Comparison of ENCODE assay signal across 8 mouse cellular contexts in the genomic region with DNA sequence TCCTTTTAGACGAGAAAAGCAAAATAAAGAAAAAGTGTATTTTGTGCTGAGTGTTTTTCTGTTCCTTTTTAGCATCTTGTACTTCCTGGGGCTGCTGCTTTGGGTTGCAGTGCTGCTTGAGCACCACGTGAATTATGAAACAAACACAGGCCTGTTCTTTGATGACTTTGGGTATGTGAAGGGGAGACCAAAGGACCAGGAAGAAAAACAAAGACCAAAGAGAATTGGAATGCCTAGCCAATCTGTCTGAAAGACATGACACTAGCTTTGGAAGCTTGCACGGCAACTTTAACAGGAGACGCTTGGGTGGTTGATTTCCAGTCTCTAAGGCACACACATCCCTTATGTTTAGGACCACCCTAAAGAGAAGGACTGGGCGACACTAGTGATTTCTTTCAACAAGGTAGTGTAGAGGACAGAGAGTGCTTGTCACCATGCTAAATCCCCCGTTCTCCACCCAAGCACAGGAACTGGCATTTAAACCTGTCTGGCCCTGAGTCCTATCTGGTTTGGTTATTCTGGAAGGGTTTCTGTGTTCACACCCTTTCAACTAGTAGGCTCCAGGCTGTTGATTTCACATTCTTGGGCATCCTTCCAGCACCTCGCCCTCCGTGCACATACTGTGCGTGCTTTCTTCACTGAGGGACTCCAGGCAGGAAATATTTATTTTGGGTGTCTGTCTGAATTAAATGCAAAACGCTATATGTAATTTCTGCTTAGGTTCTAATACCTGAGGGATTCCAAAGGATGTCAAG. TPM values are rescaled to one million over a fixed set of nuclear protein-coding genes. Genes with fewer than 3 reads are reported as not detected.
DNase-seq lines count a peak whose midpoint lies in the region; ATAC-seq and TF ChIP-seq lines count a peak whose summit lies in the region.

No protein-coding gene starts in this region.

- 34% methylated on average over 10 of the region's 10 CpGs for WGBS in intestine, embryonic 15.5 days
- WGBS in lung, postnatal 0 days, result 17% methylated on average over 10 of the region's 10 CpGs
- 32% methylated on average over 10 of the region's 10 CpGs for WGBS in stomach, embryonic 16.5 days
- 44% methylated on average over 10 of the region's 10 CpGs for WGBS in cerebellum, adult 2 months

- H3K4me1 ChIP-seq in intestine, embryonic 15.5 days (replicated peaks), result peaks cover 16% of the 10 kb centered on the region; the same call in 1 of the 2 replicates
- H3K4me1 ChIP-seq in lung, postnatal 0 days (ENCODE audit: insufficient read depth, low read depth, low read length), result peaks cover 6% of the 10 kb centered on the region; the same call in 1 of the 2 replicates
- H3K4me1 ChIP-seq in stomach, embryonic 16.5 days (ENCODE audit: control insufficient read depth, insufficient read depth, low read length), result peaks cover 20% of the 10 kb centered on the region
- no peaks in the 10 kb centered on the region for H3K4me1 ChIP-seq in cerebellum, adult 2 months (ENCODE audit: control insufficient read depth, insufficient read depth, low read length)

- DNase-seq in right cerebral cortex, adult 2 months (ENCODE audit: low spot score in 2 of 2), result peak; percentile 23 to 34
- no peak for DNase-seq in right cerebral cortex, postnatal 25 days
- DNase-seq in gastrocnemius, postnatal 36 days, result peak; percentile 54 to 62
- DNase-seq in lung, postnatal 0 days (ENCODE audit: low spot score), result peak; percentile 92
- no peak for DNase-seq in cerebellum, adult 2 months
- no peak for DNase-seq in natural killer cell, adult 2 months (ENCODE audit: low spot score in 2 of 2)

- no peak overlapping the region for H3K4me3 ChIP-seq in intestine, embryonic 15.5 days (replicated peaks)
- no peak overlapping the region for H3K4me3 ChIP-seq in lung, postnatal 0 days (ENCODE audit: low read depth, low read length)
- peak overlapping the region; percentile 7; the same call in 1 of the 2 replicates for H3K4me3 ChIP-seq in stomach, embryonic 16.5 days (replicated peaks; ENCODE audit: low read length)
- H3K4me3 ChIP-seq in cerebellum, adult 2 months (replicated peaks; ENCODE audit: insufficient read depth, low read depth, low read length), result no peak overlapping the region

- no peaks in the 10 kb centered on the region for H3K36me3 ChIP-seq in intestine, embryonic 15.5 days
- H3K36me3 ChIP-seq in lung, postnatal 0 days (ENCODE audit: insufficient read depth, low read length), result no peaks in the 10 kb centered on the region
- H3K36me3 ChIP-seq in stomach, embryonic 16.5 days (ENCODE audit: control insufficient read depth, insufficient read depth, low read length), result no peaks in the 10 kb centered on the region

- TF ChIP-seq CTCF in lung, postnatal 0 days (IDR thresholded peaks at IDR 0.05), result no peak
- TF ChIP-seq CTCF in cerebellum, adult 2 months (IDR thresholded peaks at IDR 0.05; ENCODE audit: borderline replicate concordance, insufficient read depth, low read depth, low read length), result no peak

- intact Hi-C loops in gastrocnemius, postnatal 36 days (cut with DNase I), result no loop called here

- TF ChIP-seq EP300 in lung, postnatal 0 days (IDR thresholded peaks at IDR 0.05), result peak; percentile 89

- no peak overlapping the region for H3K9ac ChIP-seq in intestine, embryonic 15.5 days
- H3K9ac ChIP-seq in lung, postnatal 0 days (replicated peaks; ENCODE audit: low read depth), result no peak overlapping the region
- peak overlapping the region; percentile 5; the same call in 1 of the 2 replicates for H3K9ac ChIP-seq in stomach, embryonic 16.5 days (ENCODE audit: low read length)

- TF ChIP-seq POLR2A in cerebellum, adult 2 months (IDR thresholded peaks at IDR 0.05; ENCODE audit: borderline replicate concordance, insufficient read depth, low read length), result no peak

- no peaks in the 10 kb centered on the region for H3K9me3 ChIP-seq in intestine, embryonic 15.5 days
- no peaks in the 10 kb centered on the region for H3K9me3 ChIP-seq in lung, postnatal 0 days (ENCODE audit: low read length)
- no peaks in the 10 kb centered on the region for H3K9me3 ChIP-seq in stomach, embryonic 16.5 days (replicated peaks; ENCODE audit: control insufficient read depth, low read length)

- peak; percentile 78 for ATAC-seq in intestine, embryonic 15.5 days
- ATAC-seq in lung, postnatal 0 days, result peak; percentile 93
- peak; percentile 87; the same call in 1 of the 2 replicates for ATAC-seq in stomach, embryonic 16.5 days (ENCODE audit: insufficient read depth, low FRiP score)

- no peaks in the 10 kb centered on the region for H3K27me3 ChIP-seq in intestine, embryonic 15.5 days (replicated peaks)
- no peaks in the 10 kb centered on the region for H3K27me3 ChIP-seq in lung, postnatal 0 days (replicated peaks; ENCODE audit: insufficient read depth, low read length)
- no peaks in the 10 kb centered on the region for H3K27me3 ChIP-seq in stomach, embryonic 16.5 days (ENCODE audit: control insufficient read depth, insufficient read depth, low read length)
- no peaks in the 10 kb centered on the region; the same call in 1 of the 2 replicates for H3K27me3 ChIP-seq in cerebellum, adult 2 months (ENCODE audit: control insufficient read depth, insufficient read depth, low read length)

- peak overlapping the region; percentile 25; the same call in 1 of the 2 replicates for H3K4me2 ChIP-seq in intestine, embryonic 15.5 days (replicated peaks)
- H3K4me2 ChIP-seq in lung, postnatal 0 days (replicated peaks; ENCODE audit: low read depth, low read length), result no peak overlapping the region; the same call in 1 of the 2 replicates
- peak overlapping the region; percentile 41 for H3K4me2 ChIP-seq in stomach, embryonic 16.5 days (ENCODE audit: low read depth, low read length)

- H3K27ac ChIP-seq in intestine, embryonic 15.5 days, result peak overlapping the region; percentile 70
- peak overlapping the region; percentile 79 for H3K27ac ChIP-seq in lung, postnatal 0 days (ENCODE audit: low read length)
- H3K27ac ChIP-seq in stomach, embryonic 16.5 days (ENCODE audit: low read length), result peak overlapping the region; percentile 85
- H3K27ac ChIP-seq in cerebellum, adult 2 months (ENCODE audit: insufficient read depth, low read length), result no peak overlapping the region

RNA-seq across cellular contexts. Expression of a gene that starts 59.9 kb away (rescaled TPM):
- 10 to 100 TPM; 52.2 to 57.4 TPM for total RNA-seq in gastrocnemius, postnatal 36 days (2021)
- 165 and 209 TPM in 2 replicates for polyA plus RNA-seq in intestine, embryonic 15.5 days (2015; fragmentation: Nextera tagmentation; extraction: Ambion mirVana)
- 53.3 and 67.4 TPM in 2 replicates for polyA plus RNA-seq in lung, postnatal 0 days (2015; fragmentation: Nextera tagmentation; extraction: Ambion mirVana)
- polyA plus RNA-seq in stomach, embryonic 16.5 days (2015; fragmentation: Nextera tagmentation; extraction: Ambion mirVana), result 109 and 132 TPM in 2 replicates
- polyA plus RNA-seq in cerebellum, adult 2 months (2012; rRNA removed), result 47.5 and 49.8 TPM in 2 replicates

Comparison
In these comparisons a context has a peak if more than half of its experiments do, and no peak if none do; other contexts are left out.
1. DNase-seq: peak in right cerebral cortex, adult 2 months (2 of 2), gastrocnemius, postnatal 36 days (2 of 2) and lung, postnatal 0 days (single experiment); none in right cerebral cortex, postnatal 25 days (single experiment), cerebellum, adult 2 months (0 of 2) and natural killer cell, adult 2 months (0 of 2).
2. Peak in every context shown above with its lines, with median percentiles within 50 percentile points of each other: ATAC-seq.